Mouse (Mus musculus): ENCODE measurements around the gene Olfr503. TPM values are rescaled to one million over a fixed set of nuclear protein-coding genes. Genes with fewer than 3 reads are reported as not detected.
"Not testable (repeated sequence)": the region's sequence is repeated elsewhere in the genome, so short reads cannot be mapped to it uniquely, and the experiment has no call there.

Gene Olfr503
- total RNA-seq (2012; rRNA removed) (not detected in 2 replicates), total RNA-seq (2014; rRNA removed) (not detected in 2 replicates), polyA plus RNA-seq (2012; ENCODE audit: insufficient read length, low read depth) (not detected in 2 replicates)

DNA sequence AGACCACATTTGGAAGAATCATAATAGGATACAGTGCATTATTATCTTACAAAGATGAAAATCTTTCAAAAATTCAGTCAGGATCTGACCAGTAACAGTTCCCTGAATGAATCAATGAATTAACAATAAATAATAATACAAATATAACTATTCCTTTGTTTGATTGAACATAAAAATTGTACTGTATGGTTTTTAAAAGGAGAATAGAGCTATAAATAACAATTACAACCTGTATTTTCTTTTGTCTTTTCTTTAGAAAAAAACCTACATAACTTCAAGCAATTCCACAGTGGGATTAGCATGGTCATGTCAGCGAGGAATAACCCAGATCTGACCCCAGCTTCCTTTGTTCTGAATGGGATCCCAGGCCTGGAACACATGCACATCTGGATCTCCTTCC lies at the start of gene Olfr503:
Gene Olfr503 (plus strand): TSS at position 301 of the 400 bp plus-strand sequence.
- not testable (repeated sequence) for DNase-seq (ENCODE audit: extremely low read depth)

GRCm38 (mm10) chr7:108524965-108525364 lies 19.4 kb upstream of the Olfr503 start, which contains the start of gene Olfr502:
Gene Olfr502, minus strand, starts transcription at chr7:108525065.
- in situ Hi-C loops (cut with MboI; ENCODE audit: low pct_ligation_motif_present, low pct_unique_long_range_greater_than_20kb, low sequenced_read_pairs), result no loop called here
- Histone ChIP-seq H3K4me1 (ENCODE audit: control insufficient read depth in 1 of 2, insufficient read depth in 2 of 2) (no peaks in the 10 kb centered on the region), H3K27ac (ENCODE audit: insufficient read depth, low read depth) (no peak within 1 kb of the TSS), H3K4me2 (ENCODE audit: insufficient read depth, low read depth, poor library complexity, severe bottlenecking) (no peak within 1 kb of the TSS), H3K4me3 (replicated peaks in 1 of 3; ENCODE audit: low read depth in 2 of 3, low read length in 2 of 3, poor library complexity in 1 of 3) (no peak within 1 kb of the TSS), H3K36me3 (replicated peaks in 1 of 2; ENCODE audit: control insufficient read depth in 1 of 2, insufficient read depth in 1 of 2, low read length in 1 of 2) (no peaks in the 10 kb centered on the region), H3K27me3 (replicated peaks) (no peaks in the 10 kb centered on the region), H3K79me2 (replicated peaks; ENCODE audit: control insufficient read depth, extremely low read depth, insufficient read depth, poor library complexity, severe bottlenecking) (no peaks in the 10 kb centered on the region), H3K9ac (ENCODE audit: insufficient read depth, low read depth) (no peak within 1 kb of the TSS), H3K9me3 (replicated peaks; ENCODE audit: low read length) (peaks cover 29% of the 10 kb centered on the region)
- no peak for DNase-seq (ENCODE audit: extremely low read depth)
- dilution Hi-C loops (cut with MboI; ENCODE audit: extremely low pct_ligation_motif_present, extremely low pct_unique_long_range_greater_than_20kb, low sequenced_read_pairs), result no loop called here
- TF ChIP-seq IRF4 (IDR thresholded peaks at IDR 0.05; ENCODE audit: low read depth, low read length) (no peak), GABPA (IDR thresholded peaks at IDR 0.05; ENCODE audit: insufficient replicate concordance, low read depth, low read length) (no peak), KAT2A (IDR thresholded peaks at IDR 0.05; ENCODE audit: insufficient replicate concordance, low read length) (no peak), POLR2AphosphoS2 (IDR thresholded peaks at IDR 0.05; ENCODE audit: low read depth, low read length) (no peak), ZC3H11A (IDR thresholded peaks at IDR 0.05; ENCODE audit: low read depth, low read length) (no peak), CHD1 (IDR thresholded peaks at IDR 0.05; ENCODE audit: low read depth, low read length) (no peak), SMC3 (IDR thresholded peaks at IDR 0.05; ENCODE audit: low read depth, low read length) (no peak)

More for the DNA sequence above, at the start of gene Olfr503:
- H3K79me2 ChIP-seq (replicated peaks; ENCODE audit: control insufficient read depth, extremely low read depth, insufficient read depth, poor library complexity, severe bottlenecking); H3K9me3 ChIP-seq (replicated peaks; ENCODE audit: low read length); in situ Hi-C loops (cut with MboI; ENCODE audit: low pct_ligation_motif_present, low pct_unique_long_range_greater_than_20kb, low sequenced_read_pairs); H3K4me2 ChIP-seq (ENCODE audit: insufficient read depth, low read depth, poor library complexity, severe bottlenecking); H3K4me1 ChIP-seq (ENCODE audit: control insufficient read depth in 1 of 2, insufficient read depth in 2 of 2); H3K27ac ChIP-seq (ENCODE audit: insufficient read depth, low read depth); dilution Hi-C loops (cut with MboI; ENCODE audit: extremely low pct_ligation_motif_present, extremely low pct_unique_long_range_greater_than_20kb, low sequenced_read_pairs); H3K4me3 ChIP-seq (replicated peaks in 1 of 3; ENCODE audit: low read depth in 2 of 3, low read length in 2 of 3, poor library complexity in 1 of 3); H3K27me3 ChIP-seq (replicated peaks); H3K9ac ChIP-seq (ENCODE audit: insufficient read depth, low read depth); H3K36me3 ChIP-seq (replicated peaks in 1 of 2; ENCODE audit: control insufficient read depth in 1 of 2, insufficient read depth in 1 of 2, low read length in 1 of 2): not testable (repeated sequence)

- Histone ChIP-seq H3K9ac (ENCODE audit: insufficient read depth, low read depth) (no peak overlapping the region), H3K27me3 (replicated peaks) (no peaks in the 10 kb centered on the region)
- dilution Hi-C loops (cut with MboI; ENCODE audit: extremely low pct_ligation_motif_present, extremely low pct_unique_long_range_greater_than_20kb, low sequenced_read_pairs), result no loop called here
Measured at GRCm38 (mm10) chr7:108542416-108542815, 1.9 kb upstream of the Olfr503 start.

More at GRCm38 (mm10) chr7:108542416-108542815, 1.9 kb upstream of the Olfr503 start:
- Histone ChIP-seq H3K9me3 (replicated peaks; ENCODE audit: low read length) (peaks cover 7% of the 10 kb centered on the region), H3K36me3 (replicated peaks in 1 of 2; ENCODE audit: control insufficient read depth in 1 of 2, insufficient read depth in 1 of 2, low read length in 1 of 2) (no peaks in the 10 kb centered on the region), H3K27ac (ENCODE audit: insufficient read depth, low read depth) (no peak overlapping the region), H3K4me3 (replicated peaks in 1 of 3; ENCODE audit: low read depth in 2 of 3, low read length in 2 of 3, poor library complexity in 1 of 3) (no peak overlapping the region), H3K4me2 (ENCODE audit: insufficient read depth, low read depth, poor library complexity, severe bottlenecking) (no peak overlapping the region), H3K4me1 (ENCODE audit: control insufficient read depth in 1 of 2, insufficient read depth in 2 of 2) (no peaks in the 10 kb centered on the region), H3K79me2 (replicated peaks; ENCODE audit: control insufficient read depth, extremely low read depth, insufficient read depth, poor library complexity, severe bottlenecking) (no peaks in the 10 kb centered on the region)
- no peak for TF ChIP-seq CHD1 (IDR thresholded peaks at IDR 0.05; ENCODE audit: low read depth, low read length)
- no peak for TF ChIP-seq MAX (IDR thresholded peaks at IDR 0.05; ENCODE audit: low read length)
- no peak for TF ChIP-seq MAFK (IDR thresholded peaks at IDR 0.05; ENCODE audit: insufficient replicate concordance, low read length)
- no peak for TF ChIP-seq UBTF (IDR thresholded peaks at IDR 0.05; ENCODE audit: low read depth, low read length)
- no peak for TF ChIP-seq ZMIZ1 (IDR thresholded peaks at IDR 0.05; ENCODE audit: low read depth, low read length)
- TF ChIP-seq USF2 (conservative IDR thresholded peaks at IDR 0.05; ENCODE audit: low read depth, low read length), result no peak
- TF ChIP-seq SIN3A (IDR thresholded peaks at IDR 0.05; ENCODE audit: low read length), result no peak
- no peak for TF ChIP-seq HCFC1 (IDR thresholded peaks at IDR 0.05; ENCODE audit: low read depth, low read length)
- TF ChIP-seq BHLHE40 (IDR thresholded peaks at IDR 0.05; ENCODE audit: low read depth, low read length), result no peak
- TF ChIP-seq JUN (IDR thresholded peaks at IDR 0.05; ENCODE audit: insufficient read depth, low read depth, low read length), result no peak
- no peak for TF ChIP-seq PAX5 (IDR thresholded peaks at IDR 0.05; ENCODE audit: low read length)
- DNase-seq (ENCODE audit: extremely low read depth), result no peak
- in situ Hi-C loops (cut with MboI; ENCODE audit: low pct_ligation_motif_present, low pct_unique_long_range_greater_than_20kb, low sequenced_read_pairs), result no loop called here
